Mouse (Mus musculus) heart, adult 2 months (tissue): ENCODE data around the gene Oog1.
"Not testable (repeated sequence)": the region's sequence is repeated elsewhere in the genome, so short reads cannot be mapped to it uniquely, and the experiment has no call there.

Experiments
- CTCF ChIP-seq: fragments of 200-600 bp; IDR thresholded peaks from 2 replicates; pipeline ENCODE4 v1.8.1; 2022; ENCODE audit warnings: antibody characterized with exemption, mild to moderate bottlenecking, moderate library complexity
- POLR2A ChIP-seq: fragments of 200-500 bp; IDR thresholded peaks from 2 replicates; pipeline ENCODE4 v1.6.1; 2011; ENCODE audit warnings: mild to moderate bottlenecking, low read depth, low read length, control low read depth; ENCODE audit not compliant: insufficient read depth

GRCm38 (mm10) chr12:87652916-87653703, 50.6 kb downstream of the Oog1 start:
- TF ChIP-seq POLR2A, CTCF: not testable (repeated sequence)
